Mouse (Mus musculus): ENCODE data around the gene Olfr1495. TPM values are rescaled to one million over a fixed set of nuclear protein-coding genes. Genes with fewer than 3 reads are reported as not detected.
A peak's percentile ranks its signal among the peaks of the same experiment; 100 is the strongest.

Olfr1495 gene
- polyA plus RNA-seq, 1 experiment: not detected

DNA sequence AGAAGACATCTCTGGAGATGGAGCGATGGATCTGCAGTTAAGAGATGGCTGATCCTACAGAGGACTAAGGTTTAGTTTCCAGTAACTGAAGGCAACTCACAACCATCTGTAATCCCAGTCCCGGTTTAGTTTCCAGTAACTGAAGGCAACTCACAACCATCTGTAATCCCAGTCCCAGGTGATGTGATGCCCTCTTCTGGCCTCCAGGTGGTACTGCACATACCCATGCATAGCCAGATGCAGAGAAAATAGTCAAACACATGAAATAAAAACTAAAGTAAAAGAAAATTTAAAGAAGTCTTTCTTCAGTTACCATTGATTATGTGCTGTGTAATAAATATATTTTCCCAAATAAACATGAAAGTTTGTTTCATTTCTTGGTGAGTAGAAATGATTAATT is 48.4 kb downstream of the Olfr1495 start:
- Histone ChIP-seq H3K36me3 (ENCODE audit: control insufficient read depth, insufficient read depth, low read length) (no peaks in the 10 kb centered on the region), H3K27me3 (ENCODE audit: control insufficient read depth, insufficient read depth, low read length) (no peaks in the 10 kb centered on the region), H3K4me1 (ENCODE audit: control insufficient read depth, insufficient read depth, low read length) (no peaks in the 10 kb centered on the region), H3K27ac (ENCODE audit: control insufficient read depth, insufficient read depth, low read depth, low read length) (no peak overlapping the region), H3K4me3 (ENCODE audit: control insufficient read depth, low read depth, low read length) (no peak overlapping the region)
- TF ChIP-seq CTCF (IDR thresholded peaks at IDR 0.05; ENCODE audit: control insufficient read depth, insufficient read depth, insufficient replicate concordance, low read depth, low read length) (peak; percentile 41; the same call in 1 of the 2 replicates), POLR2A (IDR thresholded peaks at IDR 0.05; ENCODE audit: control insufficient read depth, low read depth, low read length) (no peak)

- Histone ChIP-seq H3K4me1 (ENCODE audit: control insufficient read depth, insufficient read depth, low read length) (no peaks in the 10 kb centered on the region), H3K36me3 (ENCODE audit: control insufficient read depth, insufficient read depth, low read length) (no peaks in the 10 kb centered on the region), H3K27me3 (ENCODE audit: control insufficient read depth, insufficient read depth, low read length) (no peaks in the 10 kb centered on the region), H3K4me3 (ENCODE audit: control insufficient read depth, low read depth, low read length) (no peak overlapping the region), H3K27ac (ENCODE audit: control insufficient read depth, insufficient read depth, low read depth, low read length) (no peak overlapping the region)
- TF ChIP-seq POLR2A (IDR thresholded peaks at IDR 0.05; ENCODE audit: control insufficient read depth, low read depth, low read length): no peak
- TF ChIP-seq CTCF (IDR thresholded peaks at IDR 0.05; ENCODE audit: control insufficient read depth, insufficient read depth, insufficient replicate concordance, low read depth, low read length): no peak
Observed at GRCm38 (mm10) chr19:13818827-13819226, 54.4 kb downstream of the Olfr1495 start.

DNA sequence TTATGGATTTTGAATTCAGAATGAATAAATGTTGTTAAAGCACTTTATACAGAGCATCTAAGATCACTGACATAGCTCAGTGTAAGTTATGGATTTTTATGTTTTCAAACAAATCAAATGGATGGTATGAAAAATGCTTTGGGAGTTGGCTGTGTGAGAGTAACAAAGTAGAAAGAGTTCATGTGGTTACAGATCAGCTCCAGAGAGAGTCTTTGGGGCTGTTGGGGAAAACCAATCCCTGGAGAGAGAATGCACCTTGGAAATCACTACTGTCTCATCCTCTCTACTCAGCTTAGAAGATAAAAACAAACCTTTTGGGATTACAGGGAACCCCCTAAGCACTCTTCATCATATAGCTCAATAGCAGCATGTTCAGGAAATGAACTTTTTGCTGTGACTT is 54.9 kb downstream of the Olfr1495 start, which contains the start of gene Olfr1499:
Olfr1499 (minus strand) TSS at position 101 of the 400 bp plus-strand sequence.
- H3K4me1 ChIP-seq (ENCODE audit: control insufficient read depth, insufficient read depth, low read length): no peaks in the 10 kb centered on the region
- no peaks in the 10 kb centered on the region for H3K27me3 ChIP-seq (ENCODE audit: control insufficient read depth, insufficient read depth, low read length)
- no peak within 1 kb of the TSS for H3K4me3 ChIP-seq (ENCODE audit: control insufficient read depth, low read depth, low read length)
- H3K27ac ChIP-seq (ENCODE audit: control insufficient read depth, insufficient read depth, low read depth, low read length): no peak within 1 kb of the TSS
- no peak for TF ChIP-seq POLR2A (IDR thresholded peaks at IDR 0.05; ENCODE audit: control insufficient read depth, low read depth, low read length)
- no peak for TF ChIP-seq CTCF (IDR thresholded peaks at IDR 0.05; ENCODE audit: control insufficient read depth, insufficient read depth, insufficient replicate concordance, low read depth, low read length)
- H3K36me3 ChIP-seq (ENCODE audit: control insufficient read depth, insufficient read depth, low read length): no peaks in the 10 kb centered on the region

Other genes starting within 250 kb of the Olfr1495 start
- gene Olfr1480, start 236.7 kb upstream of the Olfr1495 start, polyA plus RNA-seq (2012; rRNA removed): not detected in 2 replicates
- not detected in 2 replicates for gene Olfr1484, start 181.1 kb upstream of the Olfr1495 start, polyA plus RNA-seq (2012; rRNA removed)
- gene Olfr1487, start 147.2 kb upstream of the Olfr1495 start, polyA plus RNA-seq (2012; rRNA removed): not detected in 2 replicates
- gene Olfr1489, start 133.0 kb upstream of the Olfr1495 start, polyA plus RNA-seq (2012; rRNA removed): not detected in 2 replicates
- not detected in 2 replicates for gene Olfr1490, start 113.5 kb upstream of the Olfr1495 start, polyA plus RNA-seq (2012; rRNA removed)
- gene Olfr1491, start 67.3 kb upstream of the Olfr1495 start, polyA plus RNA-seq (2012; rRNA removed): not detected in 2 replicates
- not detected in 2 replicates for gene Olfr1493-ps1, start 41.3 kb upstream of the Olfr1495 start, polyA plus RNA-seq (2012; rRNA removed)
- not detected in 2 replicates for gene Olfr1494, start 24.9 kb upstream of the Olfr1495 start, polyA plus RNA-seq (2012; rRNA removed)
- gene Olfr1496, start 13.3 kb downstream of the Olfr1495 start, polyA plus RNA-seq (2012; rRNA removed): not detected in 2 replicates
- gene Olfr1497, start 33.6 kb downstream of the Olfr1495 start, polyA plus RNA-seq (2012; rRNA removed): 0.14 and 0.19 TPM in 2 replicates
- gene Olfr1499, start 54.8 kb downstream of the Olfr1495 start, polyA plus RNA-seq (2012; rRNA removed): not detected in 2 replicates
- gene Olfr1500, start 65.9 kb downstream of the Olfr1495 start, polyA plus RNA-seq (2012; rRNA removed): not detected in 2 replicates
- not detected in 2 replicates for gene Olfr1501, start 86.1 kb downstream of the Olfr1495 start, polyA plus RNA-seq (2012; rRNA removed)
- gene Olfr1502, start 97.2 kb downstream of the Olfr1495 start, polyA plus RNA-seq (2012; rRNA removed): not detected in 2 replicates
- gene Olfr1504, start 133.3 kb downstream of the Olfr1495 start, polyA plus RNA-seq (2012; rRNA removed): not detected in 2 replicates
- not detected in 2 replicates for gene Olfr1505, start 148.9 kb downstream of the Olfr1495 start, polyA plus RNA-seq (2012; rRNA removed)